Mouse (Mus musculus): ENCODE results near the gene Bpifb5.
"Not testable (repeated sequence)": the region's sequence is repeated elsewhere in the genome, so short reads cannot be mapped to it uniquely, and the experiment has no call there.

GRCm38 (mm10) chr2:154183061-154183460 lies 40.5 kb upstream of the Bpifb5 start:
- not testable (repeated sequence) for TF ChIP-seq CTCF, POLR2A (IDR thresholded peaks at IDR 0.05; ENCODE audit: insufficient read depth, low read depth, low read length)

All from olfactory bulb, adult 2 months (tissue).